Mouse (Mus musculus) E14TG2a.4 (cell line): ENCODE results near the gene Cela3a.

Experiments
- CTCF ChIP-seq: conservative IDR thresholded peaks from 2 replicates; pipeline ENCODE4 v1.5.1; 2014; ENCODE audit warnings: low read length
- NANOG ChIP-seq: IDR thresholded peaks from 2 replicates; pipeline ENCODE4 v1.6.1; 2014; ENCODE audit warnings: borderline replicate concordance, low read length, mixed read lengths
- POU5F1 ChIP-seq: IDR thresholded peaks from 2 replicates; pipeline ENCODE4 v1.6.1; 2014; ENCODE audit warnings: low read length, borderline replicate concordance

DNA sequence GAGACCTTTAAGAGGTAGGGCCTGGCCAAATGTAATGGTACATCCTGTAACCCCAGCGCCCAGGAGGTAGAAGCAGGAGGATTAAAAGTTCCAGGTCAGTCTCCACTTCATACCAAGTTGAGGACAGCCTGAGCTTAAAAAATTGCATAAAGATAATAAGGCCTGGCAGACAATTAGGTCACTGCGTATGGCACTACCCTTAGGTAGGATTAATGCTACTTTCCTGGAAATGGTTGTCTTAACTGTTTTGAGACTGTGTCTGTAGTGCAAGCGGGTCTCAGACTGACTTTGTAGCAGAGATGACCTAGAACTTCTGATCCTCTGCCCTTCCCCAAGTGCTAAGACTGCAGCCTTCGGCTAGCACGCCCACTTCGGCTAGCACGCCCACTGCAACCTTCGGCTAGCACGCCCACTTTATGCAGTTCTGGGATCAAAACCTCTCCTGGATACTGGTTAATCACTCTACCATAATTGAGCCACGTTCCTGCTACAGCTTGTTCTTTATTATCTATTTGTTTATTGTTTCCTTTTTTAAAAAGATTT is 29.8 kb downstream of the Cela3a start:
- TF ChIP-seq CTCF (no peak), NANOG (no peak), POU5F1 (no peak)
